Mouse (Mus musculus): Measurements from ENCODE around the gene Dnmt3l.

- TF ChIP-seq CTCF (IDR thresholded peaks at IDR 0.05; ENCODE audit: borderline replicate concordance, insufficient read depth, low read depth, low read length) (no peak), POLR2A (IDR thresholded peaks at IDR 0.05; ENCODE audit: borderline replicate concordance, insufficient read depth, low read length) (no peak)
Measured at GRCm38 (mm10) chr10:78029080-78029479, 12.7 kb upstream of the Dnmt3l start.
